Mouse (Mus musculus): ENCODE data around the gene Prss33.

DNA sequence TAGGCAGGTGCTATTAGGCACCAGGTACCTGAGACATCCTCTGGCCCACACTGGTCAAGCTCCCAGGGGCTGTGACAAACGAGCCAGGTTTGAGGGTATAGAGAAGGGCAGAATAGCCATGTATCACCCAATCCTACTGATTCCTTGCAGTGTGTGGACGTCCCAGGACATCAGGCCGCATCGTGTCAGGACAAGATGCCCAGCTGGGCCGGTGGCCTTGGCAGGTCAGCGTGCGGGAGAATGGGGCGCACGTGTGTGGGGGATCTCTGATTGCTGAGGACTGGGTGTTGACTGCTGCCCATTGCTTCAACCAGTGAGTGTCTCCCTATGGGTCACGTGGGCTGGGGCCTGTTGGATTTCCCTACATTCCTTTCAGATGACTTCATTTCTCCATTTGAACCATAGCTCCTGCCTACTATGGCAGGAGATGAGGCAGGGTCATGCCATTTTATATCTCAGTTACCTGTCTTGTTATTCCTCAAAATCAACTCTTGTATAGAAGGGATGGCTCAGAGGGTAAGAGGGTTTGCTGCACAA is 18.4 kb upstream of the Prss33 start:
- TF ChIP-seq CTCF (IDR thresholded peaks at IDR 0.05; ENCODE audit: borderline replicate concordance, insufficient read depth, low read depth, low read length) (no peak), POLR2A (IDR thresholded peaks at IDR 0.05; ENCODE audit: borderline replicate concordance, insufficient read depth, low read length) (no peak)
